Comparison of ENCODE assay signal across 7 mouse cellular contexts in the genomic region with DNA sequence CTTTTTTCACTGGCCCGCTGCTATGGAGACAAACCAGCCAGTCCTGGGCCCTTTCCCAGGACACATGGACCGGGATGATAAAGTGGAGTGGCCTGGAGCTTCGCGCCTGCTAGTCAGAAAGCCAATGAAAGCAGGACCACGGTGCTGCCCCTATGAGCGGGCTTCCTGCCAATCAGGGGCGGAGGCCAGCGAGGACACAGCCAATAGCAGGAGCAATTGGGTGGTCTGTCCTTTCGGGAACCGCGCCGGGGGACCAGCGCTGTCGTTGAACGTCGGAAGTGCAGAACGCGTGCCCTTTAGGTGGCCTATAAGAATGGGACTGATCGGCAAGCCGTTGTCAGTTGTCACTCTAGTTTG. TPM values are rescaled to one million over a fixed set of nuclear protein-coding genes. Genes with fewer than 3 reads are reported as not detected.
A peak's percentile ranks its signal among the peaks of the same experiment; 100 is the strongest.
DNase-seq lines count a peak whose midpoint lies in the region; ATAC-seq lines count a peak whose summit lies in the region.

No protein-coding gene starts in this region.

- H3K4me2 ChIP-seq in intestine, embryonic 16.5 days (ENCODE audit: low read depth, low read length): peak overlapping the region; percentile 95
- peak overlapping the region; percentile 90 for H3K4me2 ChIP-seq in limb, embryonic 13.5 days (replicated peaks)
- peak overlapping the region; percentile 84 for H3K4me2 ChIP-seq in midbrain, embryonic 13.5 days (replicated peaks)

- peak; percentile 47 for ATAC-seq in intestine, embryonic 16.5 days
- ATAC-seq in limb, embryonic 13.5 days (ENCODE audit: low FRiP score, low read depth): no peak
- ATAC-seq in midbrain, embryonic 13.5 days: peak; percentile 60

- peak; percentile 86 for DNase-seq in adrenal gland, postnatal 10 days
- peak; percentile 84 for DNase-seq in embryo, embryonic 11 days
- DNase-seq in gastrocnemius, postnatal 14 days: peak; percentile 77
- peak; percentile 77 for DNase-seq in spleen, adult 12 weeks (ENCODE audit: low spot score)

- no peaks in the 10 kb centered on the region for H3K36me3 ChIP-seq in intestine, embryonic 16.5 days (ENCODE audit: control insufficient read depth, insufficient read depth, low read length)
- H3K36me3 ChIP-seq in limb, embryonic 13.5 days: peaks cover 10% of the 10 kb centered on the region; the same call in 1 of the 2 replicates
- peaks cover 6% of the 10 kb centered on the region for H3K36me3 ChIP-seq in midbrain, embryonic 13.5 days

- intact Hi-C loops in gastrocnemius, postnatal 14 days (cut with DNase I; ENCODE audit: low total_unique reads): no loop called here

- H3K4me3 ChIP-seq in intestine, embryonic 16.5 days (ENCODE audit: low read length): peak overlapping the region; percentile 70
- H3K4me3 ChIP-seq in limb, embryonic 13.5 days: peak overlapping the region; percentile 67
- peak overlapping the region; percentile 71 for H3K4me3 ChIP-seq in midbrain, embryonic 13.5 days (replicated peaks)

- H3K9ac ChIP-seq in intestine, embryonic 16.5 days (ENCODE audit: low read depth, low read length): peak overlapping the region; percentile 51
- H3K9ac ChIP-seq in limb, embryonic 13.5 days: peak overlapping the region; percentile 59
- H3K9ac ChIP-seq in midbrain, embryonic 13.5 days (replicated peaks): peak overlapping the region; percentile 57

- H3K9me3 ChIP-seq in intestine, embryonic 16.5 days (ENCODE audit: control insufficient read depth, low read length): no peaks in the 10 kb centered on the region
- no peaks in the 10 kb centered on the region for H3K9me3 ChIP-seq in limb, embryonic 13.5 days
- H3K9me3 ChIP-seq in midbrain, embryonic 13.5 days: no peaks in the 10 kb centered on the region

- WGBS in intestine, embryonic 16.5 days: 3% methylated on average over 20 of the region's 20 CpGs
- 5% methylated on average over 20 of the region's 20 CpGs for WGBS in limb, embryonic 13.5 days
- WGBS in midbrain, embryonic 13.5 days: 3% methylated on average over 20 of the region's 20 CpGs

- peaks cover 11% of the 10 kb centered on the region for H3K4me1 ChIP-seq in intestine, embryonic 16.5 days (ENCODE audit: control insufficient read depth, insufficient read depth, low read length)
- peaks cover 20% of the 10 kb centered on the region for H3K4me1 ChIP-seq in limb, embryonic 13.5 days
- H3K4me1 ChIP-seq in midbrain, embryonic 13.5 days (replicated peaks): peaks cover 30% of the 10 kb centered on the region

- H3K27ac ChIP-seq in intestine, embryonic 16.5 days (ENCODE audit: low read length): peak overlapping the region; percentile 57; the same call in 1 of the 2 replicates
- peak overlapping the region; percentile 76; the same call in 1 of the 2 replicates for H3K27ac ChIP-seq in limb, embryonic 13.5 days
- peak overlapping the region; percentile 90 for H3K27ac ChIP-seq in midbrain, embryonic 13.5 days

- no peaks in the 10 kb centered on the region for H3K27me3 ChIP-seq in intestine, embryonic 16.5 days (replicated peaks; ENCODE audit: control insufficient read depth, insufficient read depth, low read length)
- H3K27me3 ChIP-seq in limb, embryonic 13.5 days: no peaks in the 10 kb centered on the region
- H3K27me3 ChIP-seq in midbrain, embryonic 13.5 days: no peaks in the 10 kb centered on the region

RNA-seq across cellular contexts. Expression of a gene that starts 0.7 kb away (rescaled TPM):
- 1 to 10 TPM; 5.3 to 8.5 TPM for total RNA-seq in adrenal gland, postnatal 10 days (2021)
- total RNA-seq in gastrocnemius, postnatal 14 days (2021): 1 to 10 TPM; 1.7 to 3.1 TPM
- 3.7 and 4.1 TPM in 2 replicates for polyA plus RNA-seq in intestine, embryonic 16.5 days (2015; fragmentation: Nextera tagmentation; extraction: Ambion mirVana)
- 6.7 and 7.0 TPM in 2 replicates for polyA plus RNA-seq in limb, embryonic 13.5 days (2015; fragmentation: Nextera tagmentation; extraction: Ambion mirVana)
- polyA plus RNA-seq in midbrain, embryonic 13.5 days (2015; fragmentation: Nextera tagmentation; extraction: Ambion mirVana): 11.0 and 12.2 TPM in 2 replicates

RNA-seq across cellular contexts. Expression of a gene that starts 27.6 kb away (rescaled TPM):
- total RNA-seq in adrenal gland, postnatal 10 days (2021): 10 to 100 TPM; 35.6 to 41.5 TPM
- total RNA-seq in gastrocnemius, postnatal 14 days (2021): 10 to 100 TPM; 46.4 to 46.9 TPM
- polyA plus RNA-seq in intestine, embryonic 16.5 days (2015; fragmentation: Nextera tagmentation; extraction: Ambion mirVana): 26.1 and 26.8 TPM in 2 replicates
- 25.8 and 26.6 TPM in 2 replicates for polyA plus RNA-seq in limb, embryonic 13.5 days (2015; fragmentation: Nextera tagmentation; extraction: Ambion mirVana)
- polyA plus RNA-seq in midbrain, embryonic 13.5 days (2015; fragmentation: Nextera tagmentation; extraction: Ambion mirVana): 39.7 and 40.3 TPM in 2 replicates
